Mouse (Mus musculus) adrenal gland (tissue): ENCODE results near the gene Ren1.

Experiments used
- intact Hi-C: fragments of 180-260 bp; cut with DNase I; formaldehyde crosslinking; loops from one replicate; pipeline ENCODE4 v1.15.1; 2025
- long read RNA-seq, 2 experiments: library from polyadenylated mRNA; unstranded; transcript quantifications; one replicate each; pipeline ENCODE4 v2.0.0; 2020; ENCODE audit warnings: borderline replicate concordance in 1 of 2; ENCODE audit not compliant: insufficient replicate concordance in 1 of 2

The Ren1 gene
- long read RNA-seq, experiment 1, partial matches to known transcripts = 0 of 1 reads
- long read RNA-seq, experiment 1, other reads (novel, unspliced or antisense) = 0 of 1 reads
- long read RNA-seq, experiment 2, partial matches to known transcripts = 0 of 3 reads
- long read RNA-seq, experiment 2, other reads (novel, unspliced or antisense) = 0 of 3 reads

GRCm38 (mm10) chr1:133350210-133350609 lies at the start of gene Ren1:
TSS of gene Ren1 (plus strand) at chr1:133350510.
- intact Hi-C loops = no loop called here

GRCm38 (mm10) chr1:133302540-133302939 lies 47.8 kb upstream of the Ren1 start:
- intact Hi-C loops = no loop called here

GRCm38 (mm10) chr1:133306842-133307241 lies 43.5 kb upstream of the Ren1 start:
- intact Hi-C loops = loop anchor here (1.0 kb wide), 1 partner anchor 126 kb away; no protein-coding TSS in a partner anchor

DNA sequence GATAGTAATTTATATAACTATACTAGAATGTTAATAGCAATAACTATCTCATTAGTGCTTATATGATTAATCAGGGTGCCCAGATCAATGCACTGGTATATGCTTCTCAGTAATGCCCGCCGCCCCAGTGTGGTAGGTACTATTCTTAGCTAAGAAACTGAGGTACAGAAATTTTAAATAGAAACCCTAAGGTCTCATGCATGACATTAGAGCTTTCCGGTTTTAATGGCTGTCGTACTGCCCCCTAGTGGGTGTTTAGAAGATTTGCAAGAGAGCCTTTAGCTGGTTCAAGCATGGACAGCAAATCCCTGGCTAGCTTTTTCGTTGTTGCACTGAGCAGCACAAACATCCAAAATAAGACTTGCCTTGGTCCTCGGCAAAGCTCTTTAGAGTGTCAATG lies 43.0 kb upstream of the Ren1 start:
- intact Hi-C loops = no loop called here

GRCm38 (mm10) chr1:133309652-133310267 lies 40.5 kb upstream of the Ren1 start, which contains the start of gene Golt1a:
TSS of gene Golt1a (plus strand) at chr1:133309800.
- intact Hi-C loops = loop anchor here (10.0 kb wide), 1 partner anchor 275 kb away; the partner anchor contains the start of gene Mdm4

DNA sequence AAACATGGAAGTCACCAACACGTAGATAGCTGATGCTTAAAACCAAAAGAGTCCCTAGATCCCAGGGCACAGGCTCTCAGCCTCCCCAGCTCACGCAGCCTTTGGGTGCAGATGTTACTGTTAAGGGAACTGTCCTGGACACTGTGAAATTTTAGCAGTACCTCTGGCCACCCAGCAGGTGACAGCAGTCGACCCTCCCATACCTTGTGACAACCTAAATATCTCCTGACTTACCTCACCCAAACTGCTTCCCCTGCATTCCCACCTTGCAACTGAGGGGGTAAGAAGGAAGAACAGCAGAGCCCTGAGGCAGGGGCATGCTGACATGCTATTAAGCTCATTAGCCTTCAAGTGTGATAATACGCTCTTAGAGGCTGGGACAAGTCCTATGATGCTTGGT lies 39.1 kb upstream of the Ren1 start:
- intact Hi-C loops = loop anchor here (10.0 kb wide), 1 partner anchor 276 kb away; the partner anchor contains the start of gene Mdm4

GRCm38 (mm10) chr1:133311946-133312345 lies 38.4 kb upstream of the Ren1 start:
- intact Hi-C loops = loop anchor here (10.0 kb wide), 1 partner anchor 277 kb away; the partner anchor contains the start of gene Mdm4

- intact Hi-C loops = loop anchor here (2.0 to 10.0 kb wide), 2 partner anchors 38 to 280 kb away; partner anchors contain the start of gene Mdm4
Measured at GRCm38 (mm10) chr1:133314364-133314763, 35.9 kb upstream of the Ren1 start.

- intact Hi-C loops = loop anchor here (2.0 to 10.0 kb wide), 3 partner anchors 37 to 295 kb away; partner anchors contain the start of genes Mdm4 and Snrpe
Measured at GRCm38 (mm10) chr1:133315775-133316174, 34.5 kb upstream of the Ren1 start.

- intact Hi-C loops = loop anchor here (2.0 to 10.0 kb wide), 2 partner anchors 282 to 294 kb away; partner anchors contain the start of genes Mdm4 and Snrpe
Measured at GRCm38 (mm10) chr1:133316577-133316976, 33.7 kb upstream of the Ren1 start.

GRCm38 (mm10) chr1:133317149-133317548 lies 33.2 kb upstream of the Ren1 start:
- intact Hi-C loops = loop anchor here (2.0 to 10.0 kb wide), 2 partner anchors 282 to 294 kb away; partner anchors contain the start of genes Mdm4 and Snrpe

DNA sequence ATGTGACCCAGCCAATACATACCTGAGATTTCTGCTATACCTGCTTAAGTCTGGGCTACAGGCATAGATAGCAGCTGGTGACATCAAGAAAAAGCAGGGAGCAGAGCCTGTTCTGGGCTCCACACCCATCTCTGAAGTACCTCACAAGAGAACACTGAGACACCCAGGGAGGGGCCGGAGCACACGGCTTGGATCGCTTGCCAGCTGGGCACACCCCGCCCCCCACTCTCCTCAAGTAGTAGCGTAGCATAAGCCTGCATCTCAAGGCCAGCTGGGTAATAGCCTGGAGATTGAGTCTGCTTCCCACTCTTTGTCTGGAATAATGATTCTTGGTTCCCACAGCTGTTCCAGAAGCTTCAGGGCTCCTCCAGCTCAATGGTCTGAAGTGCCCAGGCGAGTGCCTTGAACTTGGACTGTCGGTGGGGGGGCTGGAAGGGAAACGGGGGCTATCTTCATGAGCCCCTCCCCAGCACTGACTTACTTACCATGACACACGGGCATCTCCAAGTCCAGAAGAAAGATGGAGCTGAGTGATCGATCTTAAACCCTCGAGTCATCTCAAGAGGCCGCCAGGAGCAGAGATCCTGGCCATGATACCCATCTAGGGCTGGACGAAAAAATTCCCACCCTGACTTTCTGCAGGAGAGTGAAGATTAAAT lies 28.9 kb upstream of the Ren1 start, which contains the start of gene Kiss1:
TSS of gene Kiss1 (plus strand) at position 609 of the 659 bp plus-strand sequence.
- intact Hi-C loops = no loop called here

GRCm38 (mm10) chr1:133323333-133323732 lies 27.0 kb upstream of the Ren1 start:
- intact Hi-C loops = no loop called here

- intact Hi-C loops = no loop called here
Measured at GRCm38 (mm10) chr1:133325951-133326350, 24.4 kb upstream of the Ren1 start.

DNA sequence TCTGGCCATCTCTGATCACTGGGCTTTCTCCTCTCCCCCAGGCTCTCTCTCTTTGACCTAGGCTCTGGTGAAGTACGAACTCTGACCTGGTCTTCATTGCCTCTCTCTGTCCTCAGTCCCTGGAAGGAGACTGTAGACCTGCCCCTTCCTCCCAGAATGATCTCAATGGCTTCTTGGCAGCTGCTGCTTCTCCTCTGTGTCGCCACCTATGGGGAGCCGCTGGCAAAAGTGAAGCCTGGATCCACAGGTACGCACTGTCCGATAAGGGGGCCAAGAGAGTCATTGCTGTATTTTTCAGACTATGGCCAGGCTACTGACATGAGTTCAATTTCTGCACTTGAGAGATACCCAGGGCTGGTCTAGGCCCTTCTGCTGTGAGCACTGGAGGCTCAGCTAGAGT lies 23.2 kb upstream of the Ren1 start:
- intact Hi-C loops = no loop called here

DNA sequence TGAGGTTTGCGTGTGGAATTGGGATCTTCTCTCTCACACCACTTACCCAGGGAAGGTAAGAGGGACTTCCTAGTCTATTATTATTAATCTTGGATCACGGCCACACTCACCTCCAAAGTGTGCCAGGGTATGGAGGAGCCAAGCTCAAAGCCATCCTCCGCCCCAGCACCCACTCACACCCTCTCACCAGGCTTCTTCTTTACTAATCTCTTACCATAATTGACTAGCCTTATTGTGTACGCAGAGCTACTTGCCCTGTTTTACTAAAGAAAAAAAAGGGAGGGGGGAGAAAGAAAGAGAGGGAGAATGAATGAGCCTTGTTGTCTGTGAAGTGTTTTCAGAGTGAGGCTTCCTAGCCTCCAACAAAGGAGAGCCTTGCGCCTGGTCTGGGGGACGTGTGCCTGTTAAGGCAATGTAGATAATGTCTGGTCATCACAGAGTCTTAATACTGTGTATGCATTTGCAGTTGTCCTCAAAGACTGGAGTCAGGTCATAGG lies 22.0 kb upstream of the Ren1 start:
- intact Hi-C loops = no loop called here

GRCm38 (mm10) chr1:133328896-133329637 lies 21.2 kb upstream of the Ren1 start:
- intact Hi-C loops = no loop called here

- intact Hi-C loops = no loop called here
Measured at GRCm38 (mm10) chr1:133329638-133329964, 20.7 kb upstream of the Ren1 start.

DNA sequence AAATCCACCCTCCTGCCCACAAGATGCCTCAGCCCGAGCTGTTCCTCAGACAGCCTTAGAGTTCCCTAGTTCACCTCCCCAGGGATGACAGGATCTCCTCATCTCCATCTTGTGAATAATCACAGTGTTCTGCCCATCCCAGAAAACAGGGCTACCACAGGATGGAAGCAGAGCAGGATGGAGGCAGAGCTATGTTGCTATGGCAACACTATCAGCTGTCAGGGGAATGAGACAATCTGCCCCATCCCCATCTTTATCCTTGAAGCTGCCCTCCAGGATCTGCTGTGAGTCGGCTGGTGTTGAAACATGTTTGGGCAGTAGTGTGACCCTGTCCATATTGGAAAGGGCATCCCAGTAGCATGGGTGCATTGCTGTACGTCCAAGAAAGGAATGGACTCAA lies 19.2 kb upstream of the Ren1 start:
- intact Hi-C loops = no loop called here

- intact Hi-C loops = no loop called here
Measured at GRCm38 (mm10) chr1:133332656-133333430, 17.5 kb upstream of the Ren1 start.
